Mouse (Mus musculus): ENCODE measurements at regions not wholly inside any gene's neighbourhood (a gene's known extent, or its start where the extent isn't known, plus 50 kb on each side); places are given as distances from the start of the nearest gene placed in this dataset.

GRCm38 (mm10) chr4:131695941-131696912, 141.9 kb downstream of the Ptpru start:
- no peak overlapping the region for H3K4me3 ChIP-seq (replicated peaks in 1 of 3; ENCODE audit: low read depth in 2 of 3, low read length in 2 of 3, poor library complexity in 1 of 3)
- dilution Hi-C loops (cut with MboI; ENCODE audit: extremely low pct_ligation_motif_present, extremely low pct_unique_long_range_greater_than_20kb, low sequenced_read_pairs), result no loop called here
- H3K27ac ChIP-seq (ENCODE audit: insufficient read depth, low read depth), result no peak overlapping the region
- no peak overlapping the region for H3K9ac ChIP-seq (ENCODE audit: insufficient read depth, low read depth)
- in situ Hi-C loops (cut with MboI; ENCODE audit: low pct_ligation_motif_present, low pct_unique_long_range_greater_than_20kb, low sequenced_read_pairs), result no loop called here
- H3K27me3 ChIP-seq (replicated peaks), result peaks cover 70% of the 10 kb centered on the region
- DNase-seq (ENCODE audit: extremely low read depth), result no peak
- H3K36me3 ChIP-seq (replicated peaks in 1 of 2; ENCODE audit: control insufficient read depth in 1 of 2, insufficient read depth in 1 of 2, low read length in 1 of 2), result no peaks in the 10 kb centered on the region
- no peaks in the 10 kb centered on the region for H3K9me3 ChIP-seq (replicated peaks; ENCODE audit: low read length)
- no peaks in the 10 kb centered on the region for H3K4me1 ChIP-seq (ENCODE audit: control insufficient read depth in 1 of 2, insufficient read depth in 2 of 2)
- H3K4me2 ChIP-seq (ENCODE audit: insufficient read depth, low read depth, poor library complexity, severe bottlenecking), result no peak overlapping the region
- TF ChIP-seq JUN (IDR thresholded peaks at IDR 0.05; ENCODE audit: insufficient read depth, low read depth, low read length) (no peak), MAX (IDR thresholded peaks at IDR 0.05; ENCODE audit: low read length) (no peak)
- no peaks in the 10 kb centered on the region for H3K79me2 ChIP-seq (replicated peaks; ENCODE audit: control insufficient read depth, extremely low read depth, insufficient read depth, poor library complexity, severe bottlenecking)

Measured in CH12.LX (cell line).